Mouse (Mus musculus) v-Abl transformed pro-B cells (cell line): ENCODE measurements around the gene Snrpd3.

Experiments used
- in situ Hi-C, 2 experiments: fragments of 400-800 bp; cut with MboI; formaldehyde crosslinking; loops; one replicate each; pipeline ENCODE4 v1.15.1; 2025; ENCODE audit not compliant: unreplicated experiment in 2 of 2

Snrpd3 gene

DNA sequence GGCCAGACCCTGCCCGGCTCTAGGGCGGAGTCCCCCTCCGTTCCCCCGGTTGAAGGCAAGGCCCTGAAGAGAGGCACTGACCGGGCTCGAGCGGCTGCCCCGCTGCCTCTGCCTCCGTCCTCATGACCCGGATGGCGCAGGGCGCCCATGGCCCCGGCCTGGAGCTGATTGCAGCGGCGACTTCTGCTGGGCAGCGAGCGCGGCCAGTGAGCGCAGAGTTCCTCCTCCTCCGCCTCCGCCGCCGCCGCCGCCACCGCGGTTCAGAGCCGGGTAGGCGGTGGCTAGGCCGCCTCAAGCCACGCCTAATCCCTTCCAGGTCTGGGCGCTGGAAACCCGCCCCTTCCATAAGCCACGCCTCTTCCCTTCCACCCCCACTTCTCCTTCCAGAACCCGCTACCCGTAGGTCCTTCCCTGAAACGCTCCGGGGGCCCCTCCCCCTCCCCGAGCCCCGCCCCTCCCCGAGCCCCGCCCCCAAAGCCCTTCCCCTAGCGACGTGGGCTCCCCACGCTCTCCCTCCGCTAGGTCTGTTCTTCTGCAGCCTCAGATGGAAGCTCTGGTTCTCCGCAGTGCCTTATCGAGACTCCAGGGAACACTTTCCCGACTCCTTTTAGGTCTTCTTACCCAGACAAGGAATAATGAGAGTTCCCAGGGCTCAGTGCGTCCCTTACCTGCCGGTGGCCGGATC is at the start of gene Snrpd3:
Gene Snrpd3 (plus strand): TSS at position 479 of the 685 bp plus-strand sequence.
- in situ Hi-C loops = no loop called here

DNA sequence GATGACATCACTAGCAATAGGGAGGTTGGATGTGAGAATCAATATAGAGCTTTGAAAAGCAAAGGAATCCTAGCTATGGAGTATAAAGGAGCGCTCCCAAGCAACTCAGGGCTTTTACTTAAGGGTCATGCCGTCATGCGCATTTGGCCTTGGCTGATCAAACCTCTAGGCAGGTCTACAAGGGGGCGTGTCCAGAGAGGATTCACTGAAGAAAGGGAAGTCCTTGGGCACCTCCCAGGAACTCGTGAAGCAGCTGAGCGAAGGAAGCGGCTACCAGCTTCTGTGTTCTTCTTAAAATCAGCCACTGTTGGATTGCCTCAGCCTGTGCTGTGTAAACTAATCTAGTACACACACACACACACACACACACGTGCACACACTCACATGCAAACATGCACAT is 43.9 kb upstream of the Snrpd3 start:
- in situ Hi-C loops = no loop called here

DNA sequence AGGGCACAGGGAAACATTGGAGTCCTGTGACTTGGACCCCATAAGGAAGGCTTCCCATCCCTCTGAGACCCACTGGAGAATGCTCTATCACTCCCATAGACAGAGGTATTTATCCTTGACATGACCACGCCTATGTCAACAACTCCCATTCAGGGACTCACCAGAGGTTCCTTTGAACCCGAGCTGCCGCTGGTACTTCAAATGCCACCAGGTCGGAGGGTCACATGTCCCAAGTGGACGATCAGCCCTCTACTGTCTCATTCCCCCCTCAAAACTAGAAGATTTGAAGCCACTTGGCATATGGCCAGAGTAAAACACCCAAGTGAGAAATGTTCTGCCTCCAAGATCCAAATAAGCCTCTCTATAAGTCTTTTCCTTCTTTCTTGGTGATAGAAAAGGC is 42.8 kb upstream of the Snrpd3 start:
- in situ Hi-C loops = no loop called here

DNA sequence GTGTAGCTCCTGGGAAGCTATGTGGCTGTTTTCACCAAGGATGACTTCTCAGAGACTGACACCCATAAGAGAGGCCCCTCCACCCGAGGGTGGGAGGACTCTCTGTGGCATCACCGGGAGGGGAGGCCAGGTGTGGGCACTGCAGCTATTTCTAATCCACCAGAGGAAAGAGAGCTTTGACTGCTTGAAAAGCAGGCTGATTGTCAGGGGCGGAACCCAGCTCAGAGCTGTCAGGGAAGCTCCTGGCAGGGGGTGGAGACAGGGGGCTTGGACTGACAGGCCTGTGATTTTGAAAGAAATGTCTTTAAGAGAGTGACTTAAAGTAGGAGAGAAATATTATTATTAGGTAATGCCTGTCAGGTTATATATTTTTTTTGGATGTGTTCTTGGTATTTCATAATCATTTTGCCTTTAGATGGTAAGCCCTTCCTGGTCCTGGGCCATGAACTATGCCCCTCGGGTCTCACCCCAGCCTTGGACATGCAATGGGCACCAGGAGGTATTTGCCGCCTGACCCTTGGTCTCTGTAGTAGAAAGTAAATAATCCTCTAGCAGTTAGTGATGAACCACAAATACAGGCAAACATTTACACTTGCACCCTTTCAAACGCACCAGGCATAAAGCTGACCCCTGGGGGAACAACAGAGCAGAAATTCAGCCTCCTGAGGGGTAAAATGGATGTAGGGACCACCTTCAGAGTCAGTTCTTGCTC is 42.1 kb upstream of the Snrpd3 start:
- in situ Hi-C loops = loop anchor here in 1 of 2 experiments (25.0 kb wide), 1 partner anchor 413 kb away; the partner anchor contains the start of gene Bcr

DNA sequence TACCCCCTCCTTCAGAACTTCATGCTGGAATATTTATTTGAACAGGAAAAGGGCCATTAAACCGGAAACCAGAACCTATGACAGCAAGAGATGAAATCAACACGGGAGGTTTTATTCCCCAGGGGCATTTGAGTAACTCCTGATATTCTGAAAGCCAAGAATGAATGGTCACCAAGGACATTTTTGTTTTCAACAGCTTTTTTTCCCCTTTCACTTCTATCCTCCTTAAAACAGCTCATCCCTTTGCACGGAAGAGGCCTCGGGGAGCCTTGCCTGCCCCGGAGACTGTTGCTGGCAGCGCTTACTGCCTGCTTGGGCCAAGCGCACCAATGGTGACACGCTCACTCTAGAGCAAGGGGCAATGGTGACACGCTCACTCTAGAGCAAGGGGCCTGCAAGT is 40.3 kb upstream of the Snrpd3 start:
- in situ Hi-C loops = loop anchor here in 1 of 2 experiments (25.0 kb wide), 1 partner anchor 415 kb away; the partner anchor contains the start of gene Bcr

DNA sequence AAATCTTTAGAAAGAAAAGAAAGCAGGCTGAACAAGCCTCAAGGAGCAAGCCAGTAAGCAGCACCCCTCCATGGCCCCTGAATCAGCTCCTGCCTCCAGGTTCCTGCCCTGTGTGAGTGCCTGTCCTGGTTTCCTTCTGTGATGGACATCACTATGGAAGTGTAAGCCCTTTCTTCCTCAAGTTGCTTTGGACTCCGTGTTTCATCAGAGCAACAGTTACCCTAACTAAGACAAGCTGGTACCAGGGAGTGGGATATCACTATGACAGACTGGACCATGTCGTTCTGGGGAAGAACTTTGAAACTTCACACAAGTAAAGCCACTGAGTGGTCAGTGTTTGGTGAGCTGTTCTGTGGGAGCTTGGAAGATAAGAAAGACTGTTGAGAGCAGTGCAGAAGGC is 37.4 kb upstream of the Snrpd3 start:
- in situ Hi-C loops = loop anchor here (5.0 to 25.0 kb wide), 2 partner anchors 33 to 418 kb away; partner anchors contain the start of gene Bcr (in 1 of the 2)

DNA sequence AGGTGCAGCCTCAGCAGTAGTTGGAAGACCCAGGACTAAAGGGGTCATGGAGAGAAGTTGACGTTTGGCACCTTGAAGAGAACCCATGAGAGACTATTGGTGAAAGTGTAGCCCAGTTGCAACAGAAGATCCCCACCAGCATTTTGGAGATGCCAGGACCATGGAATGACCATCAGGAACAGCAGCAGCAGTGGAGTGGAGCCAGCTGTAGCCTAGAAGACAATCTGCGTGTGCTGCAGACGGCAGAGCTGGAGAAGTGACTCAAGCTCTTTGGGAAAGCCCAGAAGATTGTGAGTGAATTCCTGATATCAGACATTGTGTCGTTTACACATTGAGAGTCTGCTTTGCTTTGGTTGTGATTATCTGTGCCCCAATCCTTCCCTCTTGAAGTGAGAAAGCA is 35.6 kb upstream of the Snrpd3 start:
- in situ Hi-C loops = loop anchor here (5.0 to 25.0 kb wide), 2 partner anchors 34 to 419 kb away; partner anchors contain the start of gene Bcr (in 1 of the 2)

DNA sequence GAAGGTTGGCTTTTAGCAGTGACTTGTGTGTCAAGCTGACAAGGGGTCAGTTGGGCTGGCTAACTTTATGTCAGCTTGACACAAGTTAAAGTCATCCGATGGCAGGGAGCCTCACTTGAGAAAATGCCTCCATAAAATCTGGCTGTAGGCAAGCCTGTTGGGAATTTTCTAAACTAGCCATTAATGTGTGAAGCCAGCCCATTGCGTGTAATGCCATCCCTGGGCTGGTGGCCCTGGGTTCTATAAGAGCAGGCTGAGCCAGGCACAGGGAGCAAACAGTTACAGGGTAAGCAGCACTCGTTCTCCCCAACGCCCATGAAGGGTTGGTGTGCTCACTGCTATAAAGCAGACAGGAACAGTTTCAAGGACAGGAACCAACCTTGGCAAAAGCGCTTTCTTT is 35.1 kb upstream of the Snrpd3 start:
- in situ Hi-C loops = loop anchor here (5.0 to 25.0 kb wide), 2 partner anchors 35 to 420 kb away; partner anchors contain the start of gene Bcr (in 1 of the 2)

DNA sequence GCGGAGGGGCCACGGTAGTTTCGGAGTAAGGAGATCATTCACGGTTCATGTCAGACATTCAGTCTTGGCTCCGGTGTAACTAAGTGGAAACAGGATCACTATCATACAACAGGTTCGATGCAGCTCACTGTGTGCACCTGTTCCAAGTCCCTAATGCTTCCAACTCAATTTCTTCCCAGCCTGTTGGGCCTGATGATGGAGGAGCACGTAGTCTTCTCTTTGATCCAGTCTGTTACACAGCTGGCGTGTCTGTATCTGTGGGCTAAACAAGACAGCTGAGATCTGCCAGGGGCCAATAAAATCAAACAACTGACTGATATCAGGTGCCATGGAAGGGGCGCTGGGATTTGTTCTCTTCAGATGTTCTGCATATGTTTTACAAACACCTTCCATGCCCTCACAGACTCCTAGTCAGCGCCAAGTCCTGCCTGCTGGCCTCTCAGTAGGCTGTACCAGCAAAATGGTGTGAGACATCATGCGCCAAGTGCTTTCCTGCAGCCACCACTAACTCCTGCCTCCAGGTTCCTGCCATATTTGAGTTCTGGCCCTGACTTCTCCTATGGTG is 34.4 kb upstream of the Snrpd3 start:
- in situ Hi-C loops = loop anchor here (5.0 to 25.0 kb wide), 2 partner anchors 36 to 421 kb away; partner anchors contain the start of gene Bcr (in 1 of the 2)

DNA sequence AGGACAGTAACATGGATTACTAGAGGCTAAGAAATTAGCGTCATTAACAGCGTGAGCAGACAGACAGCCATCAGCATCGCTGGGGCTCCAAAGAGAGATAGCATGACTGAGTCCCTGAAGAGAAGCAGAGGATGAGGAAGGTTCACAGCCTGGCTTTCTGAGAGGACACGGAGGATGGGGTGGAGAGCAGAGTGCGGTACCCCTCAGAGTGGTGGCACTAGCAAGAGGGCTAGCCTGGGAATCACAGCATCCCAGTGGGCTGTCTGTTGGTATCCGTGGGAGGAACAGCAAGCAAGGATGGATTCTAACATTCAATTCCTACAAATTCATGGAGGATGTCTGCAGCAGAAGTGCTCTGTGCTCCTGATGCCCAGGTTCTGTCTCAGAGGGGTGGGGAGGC is 33.3 kb upstream of the Snrpd3 start:
- in situ Hi-C loops = loop anchor here (5.0 to 25.0 kb wide), 2 partner anchors 37 to 422 kb away; partner anchors contain the start of gene Bcr (in 1 of the 2)

DNA sequence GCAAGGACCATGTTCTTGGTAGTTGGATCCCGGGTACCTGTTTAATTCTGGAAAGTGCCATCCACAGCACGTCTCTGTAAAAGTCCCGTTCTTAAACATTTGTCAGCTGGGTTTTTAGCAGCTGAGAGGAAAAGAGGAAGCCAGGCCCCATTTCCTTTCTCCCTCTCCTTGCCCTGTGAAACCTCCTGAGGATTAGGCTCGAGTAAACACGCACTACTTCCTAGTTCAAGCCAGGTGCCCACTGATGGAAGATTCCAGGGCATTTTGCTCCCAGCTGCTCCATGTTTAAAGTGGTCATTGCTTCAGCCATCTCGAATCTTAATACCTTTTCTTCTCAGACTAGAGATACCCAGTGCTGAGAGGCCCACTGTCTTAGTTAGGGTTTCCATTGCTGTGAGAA is 32.6 kb upstream of the Snrpd3 start:
- in situ Hi-C loops = loop anchor here (5.0 to 25.0 kb wide), 6 partner anchors 37 to 422 kb away; partner anchors contain the start of gene Bcr (in 1 of the 2)

DNA sequence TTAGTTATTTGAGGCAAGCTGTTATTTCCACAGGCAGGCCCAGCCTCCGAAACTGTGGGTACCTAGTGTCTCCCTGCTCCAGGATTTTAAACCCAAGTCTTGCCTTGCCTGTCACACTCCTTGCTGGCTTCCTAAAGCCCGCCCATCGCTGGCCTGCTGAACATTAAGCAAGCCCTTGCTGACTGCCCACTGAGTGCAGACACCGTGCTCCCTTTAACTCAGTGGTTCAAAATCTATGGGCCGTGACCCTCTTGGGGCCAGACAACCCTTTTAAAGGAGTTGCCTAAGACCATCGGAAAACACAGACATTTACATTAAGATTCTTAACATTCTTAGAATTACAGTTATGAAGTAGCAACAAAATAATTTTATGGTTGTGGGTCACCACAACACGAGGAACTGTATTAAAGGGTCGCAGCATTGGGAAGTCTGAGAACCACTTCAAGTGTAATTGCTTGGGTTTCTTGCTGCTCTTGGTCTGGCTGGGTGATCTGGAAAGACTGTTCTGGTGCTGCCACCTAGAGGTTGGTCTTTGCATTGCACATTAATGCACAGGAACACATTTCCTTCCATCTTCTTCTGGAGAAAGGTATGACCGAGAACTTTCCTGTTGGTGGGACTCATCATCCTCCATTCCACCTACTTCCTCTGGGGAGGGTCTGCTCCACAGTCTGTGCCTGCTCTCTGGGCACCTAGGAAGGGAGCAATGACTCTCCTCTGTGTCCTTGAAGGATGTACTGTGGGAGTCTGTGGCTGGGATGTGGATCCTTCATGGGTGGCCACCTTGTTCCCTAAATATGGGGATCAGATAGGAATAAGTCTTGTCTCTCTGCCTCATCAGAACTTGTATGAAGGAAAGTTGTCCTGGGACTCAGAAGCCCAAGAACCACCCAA is 31.0 kb upstream of the Snrpd3 start:
- in situ Hi-C loops = loop anchor here (5.0 to 25.0 kb wide), 6 partner anchors 39 to 424 kb away; partner anchors contain the start of gene Bcr (in 1 of the 2)

DNA sequence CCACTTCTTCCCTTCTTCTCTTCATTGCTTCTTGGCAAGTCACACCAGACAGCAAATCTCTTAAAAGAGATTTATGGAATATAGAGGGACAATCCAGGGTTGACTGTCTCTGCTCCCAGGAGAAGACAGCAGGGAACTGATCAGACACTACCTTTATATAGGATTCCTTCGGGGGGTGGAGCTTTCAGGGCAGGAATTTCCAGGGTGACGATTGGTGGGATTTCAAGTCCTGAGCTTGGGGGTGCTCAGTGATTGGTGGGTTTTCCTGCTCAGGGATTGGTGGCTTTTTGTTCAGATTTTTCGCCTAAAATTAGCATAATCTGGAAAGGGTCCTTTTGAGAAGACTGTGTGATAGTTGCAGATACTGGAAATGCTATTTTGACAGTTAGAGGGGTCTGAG is 30.2 kb upstream of the Snrpd3 start:
- in situ Hi-C loops = loop anchor here (5.0 to 25.0 kb wide), 6 partner anchors 40 to 425 kb away; partner anchors contain the start of gene Bcr (in 1 of the 2)

DNA sequence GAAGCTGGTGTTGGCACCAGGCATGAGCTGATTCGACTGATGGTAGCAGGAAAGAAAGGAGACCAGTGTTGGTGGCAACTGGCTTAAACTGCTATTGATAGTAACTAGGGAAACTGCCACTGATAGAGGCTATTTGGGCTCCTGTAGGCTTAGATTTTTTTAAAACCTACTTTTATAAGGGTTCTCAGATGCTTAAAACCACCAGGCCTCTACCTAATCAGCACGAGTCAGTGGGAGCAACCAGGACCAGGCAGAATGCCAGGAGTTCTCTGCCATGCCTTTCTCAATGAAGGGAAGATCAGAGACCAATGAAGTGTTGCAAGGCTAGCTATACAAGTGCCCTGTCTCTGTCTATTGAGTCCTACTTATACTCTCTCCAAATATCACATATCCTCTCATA is 27.8 kb upstream of the Snrpd3 start:
- in situ Hi-C loops = loop anchor here (5.0 to 25.0 kb wide), 6 partner anchors 42 to 427 kb away; partner anchors contain the start of gene Bcr (in 1 of the 2)

DNA sequence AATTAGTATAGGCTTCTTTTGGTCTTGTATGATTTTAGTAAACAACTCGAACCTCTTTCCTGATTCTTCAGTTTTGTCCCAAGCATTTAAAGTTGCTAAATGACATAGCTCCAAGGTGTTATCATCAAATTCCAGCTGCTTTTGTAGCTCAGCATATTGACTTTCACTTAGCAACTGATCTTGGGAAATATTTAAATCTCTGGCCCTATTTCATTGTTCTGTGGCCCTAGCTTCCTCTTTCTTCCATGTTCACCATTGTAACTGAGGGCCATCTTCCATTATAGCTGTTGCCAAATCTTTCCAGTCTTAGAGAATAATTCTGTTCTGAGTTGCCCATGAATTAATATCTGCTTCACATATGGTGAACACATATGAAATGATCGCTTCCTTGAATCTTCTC is 26.6 kb upstream of the Snrpd3 start:
- in situ Hi-C loops = loop anchor here in 1 of 2 experiments (25.0 kb wide), 1 partner anchor 428 kb away; the partner anchor contains the start of gene Bcr

DNA sequence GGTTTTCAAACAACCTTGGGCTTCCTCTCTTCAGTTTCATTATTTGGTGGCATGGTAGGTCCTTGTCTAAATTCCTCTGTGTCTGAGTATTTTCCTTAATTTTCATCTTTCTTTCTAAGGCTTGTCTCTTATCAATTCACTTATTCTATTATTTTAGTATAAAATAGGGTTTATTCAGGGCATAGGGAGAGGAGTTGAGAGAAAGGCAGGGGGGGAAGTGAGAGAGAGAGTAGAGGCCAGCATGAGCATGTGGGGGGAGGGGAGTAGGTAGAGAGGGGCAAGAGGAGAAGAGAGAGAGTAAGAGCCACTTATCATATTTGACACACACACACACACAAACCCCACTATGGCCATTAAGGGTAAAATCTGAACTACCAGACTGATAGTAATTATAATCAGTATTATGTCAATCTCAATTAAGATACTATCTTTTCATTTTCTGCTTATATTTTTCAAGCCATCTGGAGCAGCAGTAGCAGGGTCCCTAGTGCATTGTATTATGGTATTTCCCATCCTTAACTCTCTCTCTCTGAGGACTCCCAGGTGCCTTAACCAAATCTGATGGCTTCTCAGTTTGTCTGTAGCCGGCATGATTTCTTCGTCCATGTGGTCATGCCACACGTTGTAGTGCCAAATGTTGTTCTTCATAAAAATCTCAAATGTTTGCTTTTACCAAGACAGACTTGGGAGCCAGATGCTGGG is 26.0 kb upstream of the Snrpd3 start:
- in situ Hi-C loops = loop anchor here in 1 of 2 experiments (25.0 kb wide), 1 partner anchor 429 kb away; the partner anchor contains the start of gene Bcr

DNA sequence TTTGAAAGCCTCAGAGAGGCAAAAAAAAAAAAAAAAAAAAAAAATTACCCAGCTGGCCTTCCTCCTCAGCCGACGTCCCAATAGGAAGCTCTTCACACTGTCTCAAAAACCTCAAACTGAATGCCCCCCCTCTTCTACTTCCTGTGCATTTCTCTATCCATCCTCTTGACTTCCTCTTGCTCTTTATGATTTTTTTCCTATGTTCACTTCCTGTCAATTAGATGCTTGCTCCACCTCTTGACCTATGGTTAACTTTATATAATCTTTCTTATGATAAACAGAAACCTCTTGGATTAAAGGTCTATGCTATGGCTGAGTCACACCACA is 25.5 kb upstream of the Snrpd3 start:
- in situ Hi-C loops = loop anchor here in 1 of 2 experiments (25.0 kb wide), 1 partner anchor 430 kb away; the partner anchor contains the start of gene Bcr

DNA sequence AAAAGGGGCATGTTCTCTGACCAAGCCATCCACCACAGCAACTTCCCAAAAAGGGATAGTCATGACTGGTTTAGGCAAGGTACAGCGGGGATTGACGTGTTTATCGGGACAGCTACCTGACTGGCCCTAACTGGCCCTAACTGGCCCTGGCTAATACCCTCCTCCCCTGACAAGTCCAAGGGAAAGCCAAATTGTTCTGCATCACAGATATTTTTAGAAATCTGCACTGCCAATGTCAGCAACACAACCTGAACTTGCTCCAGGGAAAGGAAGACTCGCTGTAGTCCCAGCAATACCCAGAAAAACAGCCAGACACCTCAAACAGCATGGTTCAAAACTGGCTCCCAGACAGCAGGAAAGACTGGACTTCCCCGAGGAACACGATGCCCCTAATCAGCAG is 22.0 kb upstream of the Snrpd3 start:
- in situ Hi-C loops = loop anchor here in 1 of 2 experiments (25.0 kb wide), 1 partner anchor 433 kb away; the partner anchor contains the start of gene Bcr

DNA sequence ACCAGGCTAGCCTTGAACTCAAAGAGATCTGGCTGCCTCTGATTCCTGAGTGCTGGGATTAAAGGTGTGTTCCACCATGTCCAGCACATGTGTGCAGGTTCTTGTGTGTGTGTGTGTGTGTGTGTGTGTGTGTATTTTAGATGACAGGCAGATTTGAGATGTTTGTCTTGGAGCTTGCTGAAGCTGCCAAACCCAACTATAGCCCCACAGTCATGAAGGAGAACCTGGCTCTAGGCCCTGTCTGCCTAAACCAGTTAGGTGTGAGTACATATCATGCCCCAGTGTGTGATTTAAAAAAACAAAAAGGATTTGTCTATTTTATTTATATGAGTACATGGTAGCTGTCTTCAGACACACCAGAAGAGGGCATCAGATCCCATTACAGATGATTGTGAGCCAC is 21.4 kb upstream of the Snrpd3 start:
- in situ Hi-C loops = loop anchor here in 1 of 2 experiments (25.0 kb wide), 1 partner anchor 434 kb away; the partner anchor contains the start of gene Bcr
